Mouse (Mus musculus): Measurements from ENCODE around the gene B4galnt4. TPM values are rescaled to one million over a fixed set of nuclear protein-coding genes. Genes with fewer than 3 reads are reported as not detected.
A peak's percentile ranks its signal among the peaks of the same experiment; 100 is the strongest.

The B4galnt4 gene
- polyA plus RNA-seq, 1 experiment: 109 TPM

DNA sequence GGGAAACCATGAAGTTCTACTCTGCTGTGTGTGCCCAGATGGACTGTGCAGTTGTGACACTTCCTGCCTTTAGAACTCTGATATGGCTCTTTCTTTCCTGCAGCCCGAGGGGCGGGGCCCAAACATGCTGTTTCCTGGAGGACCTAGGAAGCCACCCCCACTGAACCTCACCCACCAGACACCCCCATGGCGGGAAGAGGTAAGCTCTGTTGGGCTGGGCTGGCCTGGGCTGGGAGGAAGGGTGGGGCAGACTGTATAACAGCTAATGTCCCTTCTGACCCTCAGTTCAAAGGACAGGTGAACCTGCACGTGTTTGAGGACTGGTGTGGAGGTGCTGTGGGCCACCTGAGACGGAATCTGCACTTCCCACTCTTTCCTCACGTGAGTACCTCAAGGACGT lies 3.3 kb downstream of the B4galnt4 start:
- no peak for TF ChIP-seq POLR2A (IDR thresholded peaks at IDR 0.05; ENCODE audit: extremely low read depth, insufficient read depth, low read length)
- TF ChIP-seq CTCF (IDR thresholded peaks at IDR 0.05; ENCODE audit: extremely low read depth, insufficient read depth, low read length): no peak
- H3K4me3 ChIP-seq (ENCODE audit: insufficient read depth, low read length): no peak overlapping the region
- H3K4me1 ChIP-seq (ENCODE audit: control insufficient read depth, insufficient read depth, low read length): peaks cover 5% of the 10 kb centered on the region
- no peak overlapping the region for H3K27ac ChIP-seq (ENCODE audit: insufficient read depth, low read length)

DNA sequence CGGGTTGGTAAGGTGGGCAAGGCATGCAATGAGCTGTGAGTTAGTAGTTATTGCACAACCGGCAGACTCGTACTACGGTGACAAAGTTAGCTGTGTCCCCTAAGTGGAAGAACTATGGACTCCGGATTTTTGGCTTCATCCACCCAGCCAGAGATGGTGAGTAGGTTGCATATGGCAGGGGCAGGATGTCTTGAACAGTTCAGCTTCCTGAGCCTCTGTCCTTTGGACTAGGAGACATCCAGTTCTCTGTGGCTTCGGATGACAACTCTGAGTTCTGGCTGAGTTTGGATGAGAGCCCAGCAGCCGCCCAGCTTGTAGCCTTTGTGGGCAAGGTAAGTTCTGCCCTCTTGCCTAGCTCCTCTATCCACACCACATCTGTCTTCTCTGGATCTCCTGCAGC lies 3.7 kb downstream of the B4galnt4 start:
- Histone ChIP-seq H3K4me1 (ENCODE audit: control insufficient read depth, insufficient read depth, low read length) (peaks cover 5% of the 10 kb centered on the region), H3K27ac (ENCODE audit: insufficient read depth, low read length) (no peak overlapping the region), H3K4me3 (ENCODE audit: insufficient read depth, low read length) (no peak overlapping the region)
- no peak for TF ChIP-seq CTCF (IDR thresholded peaks at IDR 0.05; ENCODE audit: extremely low read depth, insufficient read depth, low read length)
- TF ChIP-seq POLR2A (IDR thresholded peaks at IDR 0.05; ENCODE audit: extremely low read depth, insufficient read depth, low read length): no peak

DNA sequence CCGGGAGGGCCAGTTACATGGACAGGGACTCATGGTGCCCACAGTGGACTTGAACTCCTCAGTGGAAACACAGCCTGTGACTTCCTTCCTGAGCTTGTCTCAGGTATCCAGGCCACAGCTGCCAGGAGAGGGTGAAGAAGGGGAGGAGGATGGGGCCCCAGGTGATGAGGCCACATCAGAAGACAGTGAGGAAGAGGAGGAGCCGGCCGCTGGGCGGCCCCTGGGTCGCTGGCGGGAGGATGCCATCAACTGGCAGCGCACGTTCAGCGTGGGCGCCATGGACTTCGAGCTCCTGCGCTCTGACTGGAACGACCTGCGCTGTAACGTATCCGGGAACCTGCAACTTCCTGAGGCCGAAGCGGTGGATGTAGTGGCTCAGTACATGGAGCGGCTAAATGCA lies 7.4 kb downstream of the B4galnt4 start:
- Histone ChIP-seq H3K4me1 (ENCODE audit: control insufficient read depth, insufficient read depth, low read length) (peaks cover 6% of the 10 kb centered on the region), H3K4me3 (ENCODE audit: insufficient read depth, low read length) (no peak overlapping the region), H3K27ac (ENCODE audit: insufficient read depth, low read length) (no peak overlapping the region)
- TF ChIP-seq POLR2A (IDR thresholded peaks at IDR 0.05; ENCODE audit: extremely low read depth, insufficient read depth, low read length) (peak; percentile 17; the same call in 1 of the 2 replicates), CTCF (IDR thresholded peaks at IDR 0.05; ENCODE audit: extremely low read depth, insufficient read depth, low read length) (no peak)

GRCm38 (mm10) chr7:141070058-141070862 lies 9.4 kb downstream of the B4galnt4 start:
- peaks cover 6% of the 10 kb centered on the region for H3K4me1 ChIP-seq (ENCODE audit: control insufficient read depth, insufficient read depth, low read length)
- peak overlapping the region; percentile 28 for H3K4me3 ChIP-seq (ENCODE audit: insufficient read depth, low read length)
- TF ChIP-seq CTCF (IDR thresholded peaks at IDR 0.05; ENCODE audit: extremely low read depth, insufficient read depth, low read length) (peak; percentile 83), POLR2A (IDR thresholded peaks at IDR 0.05; ENCODE audit: extremely low read depth, insufficient read depth, low read length) (peak; percentile 66)
- H3K27ac ChIP-seq (ENCODE audit: insufficient read depth, low read length): peak overlapping the region; percentile 58

GRCm38 (mm10) chr7:141072017-141072745 lies 11.3 kb downstream of the B4galnt4 start:
- TF ChIP-seq CTCF (IDR thresholded peaks at IDR 0.05; ENCODE audit: extremely low read depth, insufficient read depth, low read length) (peak; percentile 60), POLR2A (IDR thresholded peaks at IDR 0.05; ENCODE audit: extremely low read depth, insufficient read depth, low read length) (no peak)
- Histone ChIP-seq H3K4me1 (ENCODE audit: control insufficient read depth, insufficient read depth, low read length) (peaks cover 6% of the 10 kb centered on the region), H3K4me3 (ENCODE audit: insufficient read depth, low read length) (no peak overlapping the region), H3K27ac (ENCODE audit: insufficient read depth, low read length) (peak overlapping the region; percentile 74; the same call in 1 of the 2 replicates)

GRCm38 (mm10) chr7:141073782-141074181 lies 12.9 kb downstream of the B4galnt4 start:
- Histone ChIP-seq H3K4me3 (ENCODE audit: insufficient read depth, low read length) (no peak overlapping the region), H3K4me1 (ENCODE audit: control insufficient read depth, insufficient read depth, low read length) (peaks cover 6% of the 10 kb centered on the region), H3K27ac (ENCODE audit: insufficient read depth, low read length) (no peak overlapping the region)
- TF ChIP-seq CTCF (IDR thresholded peaks at IDR 0.05; ENCODE audit: extremely low read depth, insufficient read depth, low read length) (no peak), POLR2A (IDR thresholded peaks at IDR 0.05; ENCODE audit: extremely low read depth, insufficient read depth, low read length) (no peak)

DNA sequence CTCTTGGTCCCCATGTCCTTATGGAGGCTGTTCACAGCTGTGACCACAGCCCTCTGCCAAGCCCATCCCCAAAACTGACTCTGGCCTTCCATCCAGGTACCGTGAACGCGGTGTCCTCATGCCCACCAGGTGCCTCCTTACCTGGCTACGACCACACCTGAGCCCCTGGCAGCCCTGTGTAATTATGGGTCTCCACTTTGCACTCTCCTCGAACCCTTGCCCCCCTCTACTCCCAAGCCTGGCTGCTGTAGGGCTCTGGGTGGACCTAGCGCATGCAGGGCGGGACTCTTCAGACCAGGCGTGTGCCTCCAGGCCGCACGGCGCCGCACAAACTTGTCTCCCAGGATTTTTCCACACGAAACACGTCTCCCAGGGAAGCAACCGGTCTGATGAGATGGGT lies 16.9 kb downstream of the B4galnt4 start, which contains the start of gene Pkp3:
Gene Pkp3 (plus strand): TSS at position 378 of the 400 bp plus-strand sequence.
- H3K4me1 ChIP-seq (ENCODE audit: control insufficient read depth, insufficient read depth, low read length): no peaks in the 10 kb centered on the region
- H3K4me3 ChIP-seq (ENCODE audit: insufficient read depth, low read length): no peak within 1 kb of the TSS
- no peak within 1 kb of the TSS for H3K27ac ChIP-seq (ENCODE audit: insufficient read depth, low read length)
- TF ChIP-seq CTCF (IDR thresholded peaks at IDR 0.05; ENCODE audit: extremely low read depth, insufficient read depth, low read length): no peak
- no peak for TF ChIP-seq POLR2A (IDR thresholded peaks at IDR 0.05; ENCODE audit: extremely low read depth, insufficient read depth, low read length)

DNA sequence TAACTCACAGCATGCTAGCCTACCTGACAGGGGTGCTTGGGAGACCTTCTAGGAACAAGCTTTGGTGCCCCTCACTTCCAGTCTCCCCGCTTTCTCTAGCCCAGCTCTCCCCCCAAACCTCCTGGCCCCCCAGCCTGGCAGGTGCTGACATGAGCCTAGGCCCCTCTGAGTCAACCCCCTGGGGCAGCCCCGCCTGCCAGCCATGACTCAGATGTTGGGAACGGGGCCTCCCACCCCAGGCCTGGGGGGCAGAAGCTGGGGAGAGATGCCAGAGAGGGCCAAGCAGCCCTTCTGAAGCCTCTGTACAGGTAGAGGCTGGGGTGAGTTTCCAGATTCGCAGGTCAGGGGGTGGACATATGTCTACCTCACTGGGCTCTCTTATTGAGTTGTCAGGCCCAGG lies 18.0 kb downstream of the B4galnt4 start:
- H3K4me3 ChIP-seq (ENCODE audit: insufficient read depth, low read length): no peak overlapping the region
- no peak overlapping the region for H3K27ac ChIP-seq (ENCODE audit: insufficient read depth, low read length)
- TF ChIP-seq CTCF (IDR thresholded peaks at IDR 0.05; ENCODE audit: extremely low read depth, insufficient read depth, low read length) (no peak), POLR2A (IDR thresholded peaks at IDR 0.05; ENCODE audit: extremely low read depth, insufficient read depth, low read length) (no peak)
- H3K4me1 ChIP-seq (ENCODE audit: control insufficient read depth, insufficient read depth, low read length): no peaks in the 10 kb centered on the region

DNA sequence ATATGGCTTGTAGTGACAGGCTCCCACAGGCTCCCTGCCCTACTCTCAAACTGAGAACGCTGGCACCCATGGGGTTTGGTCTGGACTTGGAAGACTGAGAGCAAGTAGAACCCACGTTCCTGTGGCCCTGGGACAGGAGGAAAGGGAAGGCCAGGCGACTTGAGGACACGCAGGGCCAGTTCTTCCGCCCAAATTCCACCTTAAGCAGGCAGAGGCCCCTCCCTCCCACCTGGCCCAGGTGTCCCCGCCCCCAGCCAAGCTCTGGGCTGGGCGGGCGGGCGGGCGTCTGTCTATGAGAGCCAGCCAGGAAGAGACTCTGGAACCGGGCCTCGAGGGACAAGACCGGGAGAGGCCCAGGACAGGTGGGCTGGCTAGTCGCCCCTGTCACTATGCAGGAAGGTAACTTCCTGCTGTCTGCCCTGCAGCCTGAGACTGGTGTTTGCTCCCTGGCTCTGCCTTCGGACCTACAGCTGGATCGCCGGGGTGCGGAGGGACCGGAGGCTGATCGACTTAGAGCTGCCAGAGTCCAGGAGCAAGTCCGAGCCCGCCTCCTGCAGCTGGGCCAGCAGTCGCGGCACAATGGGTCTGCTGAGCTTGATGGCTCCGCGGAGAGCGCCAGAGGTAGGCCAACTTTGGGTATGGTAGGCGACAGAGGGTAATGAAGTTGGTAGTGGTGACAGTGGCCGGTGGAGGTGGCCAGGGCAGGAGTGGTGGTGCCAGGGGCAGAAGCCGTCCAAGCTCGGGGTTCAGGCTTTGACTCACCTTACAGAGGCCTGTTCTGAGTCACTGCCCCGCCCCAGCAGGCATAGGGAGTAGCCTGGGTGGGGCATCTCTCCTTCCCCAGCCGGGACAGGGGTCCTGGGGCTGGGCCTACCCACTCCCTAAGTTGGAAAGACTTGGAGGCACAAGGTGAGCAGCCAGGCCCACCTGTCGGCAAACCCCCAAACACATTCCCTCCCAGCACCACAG lies 18.9 kb downstream of the B4galnt4 start:
- no peak for TF ChIP-seq POLR2A (IDR thresholded peaks at IDR 0.05; ENCODE audit: extremely low read depth, insufficient read depth, low read length)
- TF ChIP-seq CTCF (IDR thresholded peaks at IDR 0.05; ENCODE audit: extremely low read depth, insufficient read depth, low read length): no peak
- no peak overlapping the region for H3K4me3 ChIP-seq (ENCODE audit: insufficient read depth, low read length)
- H3K27ac ChIP-seq (ENCODE audit: insufficient read depth, low read length): no peak overlapping the region
- H3K4me1 ChIP-seq (ENCODE audit: control insufficient read depth, insufficient read depth, low read length): no peaks in the 10 kb centered on the region

Measured in cortical plate, adult 2 months (tissue).